Mouse (Mus musculus) limb, embryonic 14.5 days (tissue): ENCODE measurements around the gene Sirt5. TPM values are rescaled to one million over a fixed set of nuclear protein-coding genes. Genes with fewer than 3 reads are reported as not detected.

Source experiments
- ATAC-seq: fragments of 200-750 bp; cut with Nextera tagmentation; 2 replicates; pipeline ENCODE4 v1.8.0; 2017; ENCODE audit warnings: low read depth, moderate number of reproducible peaks, moderate TSS enrichment; ENCODE audit not compliant: low FRiP score
- DNase-seq: peaks from one replicate; pipeline ENCODE4 v3.0.0-alpha.2; 2015; ENCODE audit warnings: low spot score
- H3K27ac ChIP-seq: fragments of 300-500 bp; sonication (generic); replicated peaks from 2 replicates; pipeline ENCODE4 v1.5.1; 2014; ENCODE audit warnings: low read depth, mild to moderate bottlenecking, low read length, moderate library complexity, mixed read lengths
- H3K27me3 ChIP-seq: fragments of 300-500 bp; sonication (generic); 2 replicates; pipeline ENCODE4 v1.6.1; 2014; ENCODE audit warnings: low read length, mixed read lengths; ENCODE audit not compliant: control insufficient read depth, insufficient read depth
- H3K36me3 ChIP-seq: fragments of 300-500 bp; sonication (generic); 2 replicates; pipeline ENCODE4 v1.6.1; 2014; ENCODE audit warnings: mild to moderate bottlenecking, low read length, moderate library complexity, mixed read lengths; ENCODE audit not compliant: control insufficient read depth, insufficient read depth
- H3K4me1 ChIP-seq: fragments of 300-500 bp; sonication (generic); 2 replicates; pipeline ENCODE4 v1.6.1; 2014; ENCODE audit warnings: antibody characterized with exemption, low read length, mixed read lengths; ENCODE audit not compliant: control insufficient read depth, insufficient read depth
- H3K4me2 ChIP-seq: fragments of 300-500 bp; sonication (generic); replicated peaks from 2 replicates; pipeline ENCODE4 v1.6.1; 2014; ENCODE audit warnings: low read depth, mild to moderate bottlenecking, low read length, moderate library complexity; ENCODE audit not compliant: severe bottlenecking
- H3K4me3 ChIP-seq: fragments of 300-500 bp; sonication (generic); replicated peaks from 2 replicates; pipeline ENCODE4 v1.5.1; 2014; ENCODE audit warnings: low read length
- H3K9ac ChIP-seq: fragments of 300-500 bp; sonication (generic); 2 replicates; pipeline ENCODE4 v1.6.1; 2014; ENCODE audit warnings: mild to moderate bottlenecking, low read depth, low read length, moderate library complexity; ENCODE audit not compliant: severe bottlenecking
- H3K9me3 ChIP-seq: fragments of 300-500 bp; sonication (generic); 2 replicates; pipeline ENCODE4 v1.6.1; 2016; ENCODE audit warnings: low read length; ENCODE audit not compliant: control insufficient read depth
- POLR2A ChIP-seq: fragments of 200-500 bp; IDR thresholded peaks from 2 replicates; pipeline ENCODE4 v1.8.0; 2012; ENCODE audit warnings: inconsistent platforms, mild to moderate bottlenecking, moderate library complexity, borderline replicate concordance; ENCODE audit not compliant: insufficient read depth, insufficient read length; ENCODE audit errors: extremely low read depth
- WGBS: fragments of 180-500 bp; shearing (Covaris S2); extraction: QIAGEN DNeasy Blood & Tissue Kit; methylation state at CpG from one replicate; pipeline ENCODE4 v1.1.7; 2014; 5-methylcytosine and 5-hydroxymethylcytosine counted together
- polyA plus RNA-seq, 2 experiments: library from polyadenylated mRNA; depleted of rRNA in 1 of 2; stranded (reverse) in 1 of 2; unstranded in 1 of 2; fragments of >200 nt; fragmentation: Nextera tagmentation in 1 of 2; extraction: Ambion mirVana in 1 of 2; gene quantifications; 2 replicates each; pipeline versions ENCODE4 v1.2.1 to v1.2.3; 2012 to 2014

The Sirt5 gene
- polyA plus RNA-seq, 2 experiments, result 23.0 to 23.9 TPM

DNA sequence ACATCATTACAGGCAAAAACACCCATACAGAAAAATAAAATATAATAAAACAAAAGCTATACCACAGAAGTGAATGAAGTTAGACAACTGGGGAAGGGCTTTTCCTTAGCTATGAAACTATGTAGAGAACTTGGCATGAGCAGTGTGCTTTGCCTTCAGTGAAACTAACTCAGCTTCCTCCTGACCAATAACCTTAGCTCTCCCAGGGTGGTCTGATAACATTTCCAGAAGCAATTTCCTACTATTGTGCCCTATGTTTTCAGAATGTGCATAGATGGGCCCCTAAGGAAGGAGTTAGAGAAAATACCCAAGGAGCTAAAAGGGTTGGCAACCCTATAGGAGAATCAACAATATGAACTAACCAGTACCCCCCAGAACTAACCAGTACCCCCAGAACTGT, 18.5 kb upstream of the Sirt5 start:
- no peak overlapping the region for H3K4me3 ChIP-seq
- DNase-seq (no peak), ATAC-seq (no peak)
- no peaks in the 10 kb centered on the region for H3K27me3 ChIP-seq
- no peak overlapping the region for H3K4me2 ChIP-seq
- H3K4me1 ChIP-seq, result no peaks in the 10 kb centered on the region
- H3K36me3 ChIP-seq, result no peaks in the 10 kb centered on the region
- no peak overlapping the region for H3K27ac ChIP-seq
- no peak for TF ChIP-seq POLR2A
- no peaks in the 10 kb centered on the region for H3K9me3 ChIP-seq
- no peak overlapping the region for H3K9ac ChIP-seq

DNA sequence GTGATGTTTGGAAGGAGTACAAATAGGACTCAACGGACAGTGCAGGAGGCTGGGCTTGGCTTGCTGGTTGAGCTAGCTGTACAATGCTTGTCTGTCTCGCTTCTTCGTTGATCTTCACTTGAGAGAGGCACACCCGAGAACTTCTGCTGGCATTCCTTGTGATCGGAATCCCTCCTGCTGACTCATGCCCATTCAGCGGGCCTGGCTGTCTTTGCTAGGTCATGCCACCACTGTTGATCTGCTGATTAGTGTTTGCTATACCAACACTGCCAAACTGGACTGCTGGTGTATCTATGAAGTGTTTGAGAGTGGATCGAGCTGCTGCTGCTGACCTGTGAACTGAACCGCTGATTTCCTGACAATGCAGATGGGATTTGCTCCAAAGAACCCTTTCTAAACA, 15.9 kb upstream of the Sirt5 start:
- no peaks in the 10 kb centered on the region for H3K9me3 ChIP-seq

DNA sequence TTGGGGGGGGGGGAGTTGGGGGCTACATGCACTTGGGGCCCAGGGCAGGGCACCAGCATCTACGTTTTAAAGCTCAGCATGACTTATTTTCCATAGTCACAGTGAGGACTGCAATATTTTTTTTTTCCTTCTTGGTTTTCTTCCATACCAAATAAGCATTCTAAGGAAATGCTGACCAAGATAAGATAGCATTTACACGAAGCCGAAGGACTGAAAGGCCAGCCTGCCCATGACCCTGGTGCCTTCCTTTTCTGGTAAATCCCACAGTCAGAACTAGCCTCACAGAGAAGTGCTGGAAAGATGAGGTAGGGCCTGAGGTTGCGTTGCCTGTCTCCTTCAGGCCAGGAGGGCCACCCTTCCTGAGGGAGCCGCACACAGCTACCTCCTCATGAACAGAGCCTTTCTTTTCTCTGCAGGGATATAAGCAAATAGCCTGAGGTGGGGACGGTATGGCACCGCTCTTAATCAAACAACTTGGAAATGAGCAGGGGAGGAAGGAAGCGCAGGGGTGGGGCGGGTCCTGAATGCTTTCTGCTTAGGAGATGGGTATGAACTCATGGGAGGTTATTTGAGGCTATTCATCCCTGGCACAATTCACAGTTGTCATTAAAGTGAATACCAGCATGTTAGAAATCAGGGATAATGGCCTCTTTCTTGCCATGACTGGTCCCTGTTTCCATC, 14.7 kb upstream of the Sirt5 start:
- Histone ChIP-seq H3K27ac (no peak overlapping the region), H3K36me3 (no peaks in the 10 kb centered on the region), H3K4me2 (no peak overlapping the region), H3K9ac (no peak overlapping the region), H3K27me3 (no peaks in the 10 kb centered on the region), H3K4me1 (0 out of 2 replicates have a peak, but pooled peaks cover 7% of the 10 kb centered on the region), H3K4me3 (no peak overlapping the region), H3K9me3 (no peaks in the 10 kb centered on the region)
- ATAC-seq (no peak), DNase-seq (no peak)
- no peak for TF ChIP-seq POLR2A
- 82% methylated on average over 9 of the region's 9 CpGs for WGBS

More for the DNA sequence above, 15.9 kb upstream of the Sirt5 start:
- no peak for TF ChIP-seq POLR2A
- Histone ChIP-seq H3K9ac (no peak overlapping the region), H3K27me3 (no peaks in the 10 kb centered on the region), H3K4me1 (0 out of 2 replicates have a peak, but pooled peaks cover 4% of the 10 kb centered on the region), H3K4me2 (no peak overlapping the region), H3K36me3 (no peaks in the 10 kb centered on the region), H3K4me3 (no peak overlapping the region), H3K27ac (no peak overlapping the region)
- DNase-seq, result no peak
- no peak for ATAC-seq
- 91% methylated on average over 8 of the region's 8 CpGs for WGBS

DNA sequence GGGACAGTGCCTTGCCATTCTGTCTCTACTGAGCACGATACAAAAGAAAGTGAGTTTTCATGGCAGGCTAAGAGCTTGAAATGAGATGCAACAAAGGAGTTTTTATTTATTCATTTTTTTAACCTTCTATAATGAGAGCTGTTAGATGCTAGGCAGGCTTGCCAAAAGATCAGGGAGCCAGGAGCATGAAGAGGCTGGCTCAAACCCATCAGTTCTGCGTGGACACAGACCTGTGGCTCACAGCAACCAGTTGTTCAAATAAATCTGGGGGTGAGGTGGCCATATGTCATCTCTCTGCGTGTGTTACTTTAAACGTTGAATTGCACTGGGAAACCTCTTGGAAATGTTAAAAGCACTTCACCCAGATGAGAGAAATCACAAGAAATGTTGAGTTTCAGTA, 11.9 kb upstream of the Sirt5 start:
- Histone ChIP-seq H3K36me3 (no peaks in the 10 kb centered on the region), H3K9me3 (no peaks in the 10 kb centered on the region), H3K4me1 (0 out of 2 replicates have a peak, but pooled peaks cover 7% of the 10 kb centered on the region), H3K9ac (no peak overlapping the region), H3K4me2 (no peak overlapping the region), H3K27ac (no peak overlapping the region), H3K4me3 (no peak overlapping the region), H3K27me3 (no peaks in the 10 kb centered on the region)
- DNase-seq, result no peak
- ATAC-seq, result no peak
- TF ChIP-seq POLR2A, result no peak
- 66% methylated on average over 4 of the region's 4 CpGs for WGBS

DNA sequence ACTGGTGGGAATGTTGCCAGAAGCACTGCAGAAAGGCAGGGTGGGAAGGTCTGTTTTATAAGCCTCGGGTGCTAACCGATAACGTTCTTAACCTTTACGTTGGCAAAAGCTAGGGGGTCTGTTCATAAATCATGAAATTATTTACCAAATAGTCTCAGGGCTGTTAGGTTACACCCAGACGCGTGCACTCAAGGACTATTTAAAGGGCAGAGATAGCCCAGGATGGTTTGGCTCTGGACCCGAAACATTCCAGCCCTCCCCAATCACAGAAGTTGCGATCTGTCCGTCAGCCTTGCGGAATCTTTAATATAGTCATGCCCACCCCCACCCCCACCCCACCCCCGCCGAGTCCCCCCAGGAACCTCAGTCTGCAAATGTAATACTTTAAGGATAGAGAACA, 10.9 kb upstream of the Sirt5 start:
- Histone ChIP-seq H3K27me3 (no peaks in the 10 kb centered on the region), H3K4me2 (no peak overlapping the region), H3K9me3 (no peaks in the 10 kb centered on the region), H3K27ac (no peak overlapping the region), H3K9ac (no peak overlapping the region), H3K4me1 (0 out of 2 replicates have a peak, but pooled peaks cover 7% of the 10 kb centered on the region), H3K36me3 (no peaks in the 10 kb centered on the region), H3K4me3 (no peak overlapping the region)
- ATAC-seq (no peak), DNase-seq (no peak)
- WGBS, result 40% methylated on average over 12 of the region's 12 CpGs
- TF ChIP-seq POLR2A, result no peak
